In genomic region chr6:149457324-149457723, GRCm38 (mm10) we compare ENCODE assay signal across 19 mouse cellular contexts.
"Had no signal": no experiment of that assay in that cellular context is flagged by ENCODE, and none has a peak within 500 bp of the region (broad histone marks: within the 10 kb centered on the region; RNA-seq: fewer than 3 reads in every experiment).

No protein-coding gene starts in this region.

- H3K27ac ChIP-seq: midbrain, embryonic 10.5 days; midbrain, embryonic 12.5 days; neural tube, embryonic 13.5 days; neural tube, embryonic 15.5 days had no signal

- H3K27me3 ChIP-seq: midbrain, embryonic 12.5 days; neural tube, embryonic 13.5 days; neural tube, embryonic 15.5 days had no signal

- H3K9ac ChIP-seq: lung, embryonic 14.5 days; midbrain, embryonic 12.5 days; neural tube, embryonic 13.5 days; neural tube, embryonic 15.5 days had no signal

- H3K4me2 ChIP-seq: lung, embryonic 14.5 days; midbrain, embryonic 12.5 days; neural tube, embryonic 13.5 days; neural tube, embryonic 15.5 days had no signal

- DNase-seq: lung, adult 18-20 months; lung, embryonic 14.5 days; lung, postnatal 10 days; lung, postnatal 4 days; midbrain, embryonic 14.5 days; retina, postnatal 1 day; right cerebral cortex, adult 18-20 months; right cerebral cortex, postnatal 25 days; right cerebral cortex, postnatal 4 days; spleen, adult 18-20 months; thymus, adult 18-20 months; thymus, postnatal 14 days; thymus, postnatal 36 days had no signal

- H3K4me3 ChIP-seq: midbrain, embryonic 10.5 days; midbrain, embryonic 12.5 days; myocyte; neural tube, embryonic 13.5 days; neural tube, embryonic 15.5 days had no signal

- H3K36me3 ChIP-seq: midbrain, embryonic 10.5 days; midbrain, embryonic 12.5 days; neural tube, embryonic 13.5 days; neural tube, embryonic 15.5 days had no signal

- H3K4me1 ChIP-seq: midbrain, embryonic 10.5 days; midbrain, embryonic 12.5 days; neural tube, embryonic 13.5 days; neural tube, embryonic 15.5 days had no signal

- ATAC-seq: midbrain, embryonic 16.5 days had no signal

- H3K9me3 ChIP-seq: midbrain, embryonic 10.5 days; midbrain, embryonic 12.5 days; neural tube, embryonic 13.5 days; neural tube, embryonic 15.5 days had no signal
